In genomic region chr3:105538819-105539607, GRCm38 (mm10) we compare ENCODE assay signal across 7 mouse cellular contexts.
DNase-seq lines count a peak whose midpoint lies in the region; ATAC-seq and TF ChIP-seq lines count a peak whose summit lies in the region.

No protein-coding gene starts in this region.

- WGBS in liver, embryonic 11.5 days = 11% methylated on average over 13 of the region's 13 CpGs
- WGBS in liver, postnatal 0 days (ENCODE audit: insufficient replicate concordance) = 6% methylated on average over 13 of the region's 13 CpGs
- 18% methylated on average over 13 of the region's 13 CpGs for WGBS in forebrain, embryonic 14.5 days
- WGBS in neural tube, embryonic 13.5 days = 8% methylated on average over 13 of the region's 13 CpGs

- no peaks in the 10 kb centered on the region for H3K27me3 ChIP-seq in liver, embryonic 11.5 days (replicated peaks; ENCODE audit: control insufficient read depth, insufficient read depth, low read length)
- H3K27me3 ChIP-seq in liver, postnatal 0 days (ENCODE audit: insufficient read depth, low read length) = no peaks in the 10 kb centered on the region
- H3K27me3 ChIP-seq in forebrain, embryonic 14.5 days (replicated peaks; ENCODE audit: control insufficient read depth, insufficient read depth, low read length) = no peaks in the 10 kb centered on the region
- H3K27me3 ChIP-seq in neural tube, embryonic 13.5 days = no peaks in the 10 kb centered on the region; the same call in 1 of the 2 replicates

- no peak overlapping the region for H3K4me3 ChIP-seq in liver, embryonic 11.5 days (ENCODE audit: low read depth, low read length)
- H3K4me3 ChIP-seq in liver, postnatal 0 days (ENCODE audit: low read depth, low read length) = no peak overlapping the region
- no peak overlapping the region for H3K4me3 ChIP-seq in forebrain, embryonic 14.5 days (ENCODE audit: low read depth, low read length)
- H3K4me3 ChIP-seq in neural tube, embryonic 13.5 days = no peak overlapping the region

- no peak overlapping the region for H3K27ac ChIP-seq in liver, embryonic 11.5 days (ENCODE audit: low read depth, low read length)
- no peak overlapping the region for H3K27ac ChIP-seq in liver, postnatal 0 days (ENCODE audit: low read depth)
- 0 out of 2 replicates have a peak overlapping the region, but pooled peaks have one; percentile 17 for H3K27ac ChIP-seq in forebrain, embryonic 14.5 days (ENCODE audit: low read depth, low read length)
- H3K27ac ChIP-seq in neural tube, embryonic 13.5 days (replicated peaks) = peak overlapping the region; percentile 20; the same call in 1 of the 2 replicates

- no peak for DNase-seq in liver, embryonic 11.5 days (ENCODE audit: low spot score)
- no peak for DNase-seq in liver, postnatal 0 days
- DNase-seq in forebrain, embryonic 14.5 days (ENCODE audit: low spot score) = peak; percentile 63
- peak; percentile 27 to 54 for DNase-seq in heart, postnatal 14 days
- no peak for DNase-seq in c-Kit-positive CD71-positive TER-119-positive erythroid progenitor cells, embryonic 14.5 days (ENCODE audit: low spot score)
- no peak for DNase-seq in layer of hippocampus, adult 11-12 months (ENCODE audit: low spot score)

- H3K36me3 ChIP-seq in liver, embryonic 11.5 days (ENCODE audit: control insufficient read depth, insufficient read depth, low read length) = no peaks in the 10 kb centered on the region
- no peaks in the 10 kb centered on the region for H3K36me3 ChIP-seq in liver, postnatal 0 days (replicated peaks; ENCODE audit: insufficient read depth, low read length)
- no peaks in the 10 kb centered on the region for H3K36me3 ChIP-seq in forebrain, embryonic 14.5 days (ENCODE audit: control insufficient read depth, insufficient read depth, low read length)
- no peaks in the 10 kb centered on the region for H3K36me3 ChIP-seq in neural tube, embryonic 13.5 days

- TF ChIP-seq EP300 in liver, postnatal 0 days (IDR thresholded peaks at IDR 0.05; ENCODE audit: low read depth) = no peak

- intact Hi-C loops in heart, postnatal 14 days (cut with DNase I) = loop anchor here (5.0 kb wide), 1 partner anchor 87 kb away; the partner anchor contains the start of gene Kcnd3

- ATAC-seq in liver, embryonic 11.5 days (replicated peaks; ENCODE audit: low FRiP score) = no peak; the same call in 1 of the 2 replicates
- no peak for ATAC-seq in liver, postnatal 0 days
- peak; percentile 81 for ATAC-seq in forebrain, embryonic 14.5 days
- peak; percentile 89 for ATAC-seq in neural tube, embryonic 13.5 days (ENCODE audit: low read depth)

- peak overlapping the region; percentile 16; the same call in 1 of the 2 replicates for H3K4me2 ChIP-seq in liver, embryonic 11.5 days
- no peak overlapping the region for H3K4me2 ChIP-seq in liver, postnatal 0 days (ENCODE audit: low read depth, low read length)
- peak overlapping the region; percentile 0; the same call in 1 of the 2 replicates for H3K4me2 ChIP-seq in forebrain, embryonic 14.5 days (ENCODE audit: low read length)
- peak overlapping the region; percentile 17 for H3K4me2 ChIP-seq in neural tube, embryonic 13.5 days

- peaks cover 3% of the 10 kb centered on the region; the same call in 1 of the 2 replicates for H3K4me1 ChIP-seq in liver, embryonic 11.5 days (replicated peaks; ENCODE audit: control insufficient read depth, insufficient read depth, low read length)
- H3K4me1 ChIP-seq in liver, postnatal 0 days (ENCODE audit: insufficient read depth) = no peaks in the 10 kb centered on the region
- H3K4me1 ChIP-seq in forebrain, embryonic 14.5 days (ENCODE audit: control insufficient read depth, insufficient read depth, low read length) = peaks cover 12% of the 10 kb centered on the region
- peaks cover 18% of the 10 kb centered on the region for H3K4me1 ChIP-seq in neural tube, embryonic 13.5 days (replicated peaks)

- no peak overlapping the region for H3K9ac ChIP-seq in liver, embryonic 11.5 days (ENCODE audit: low read depth, low read length)
- no peak overlapping the region for H3K9ac ChIP-seq in liver, postnatal 0 days (replicated peaks)
- H3K9ac ChIP-seq in forebrain, embryonic 14.5 days (ENCODE audit: low read length) = no peak overlapping the region
- H3K9ac ChIP-seq in neural tube, embryonic 13.5 days = no peak overlapping the region

- no peak for TF ChIP-seq CTCF in liver, postnatal 0 days (IDR thresholded peaks at IDR 0.05; ENCODE audit: low read depth)

- H3K9me3 ChIP-seq in liver, embryonic 11.5 days (ENCODE audit: control insufficient read depth, low read length) = no peaks in the 10 kb centered on the region
- no peaks in the 10 kb centered on the region for H3K9me3 ChIP-seq in liver, postnatal 0 days (ENCODE audit: low read length)
- H3K9me3 ChIP-seq in forebrain, embryonic 14.5 days (replicated peaks; ENCODE audit: control insufficient read depth, low read length) = no peaks in the 10 kb centered on the region
- no peaks in the 10 kb centered on the region for H3K9me3 ChIP-seq in neural tube, embryonic 13.5 days

Comparison
In these comparisons a context has a peak if more than half of its experiments do, and no peak if none do; other contexts are left out.
1. ATAC-seq: peak in forebrain, embryonic 14.5 days (single experiment) and neural tube, embryonic 13.5 days (single experiment); none in liver, embryonic 11.5 days (single experiment) and liver, postnatal 0 days (single experiment).
2. DNase-seq: peak in forebrain, embryonic 14.5 days (single experiment) and heart, postnatal 14 days (2 of 2); none in liver, embryonic 11.5 days (single experiment), liver, postnatal 0 days (single experiment), c-Kit-positive CD71-positive TER-119-positive erythroid progenitor cells, embryonic 14.5 days (single experiment) and layer of hippocampus, adult 11-12 months (single experiment).
3. H3K27ac ChIP-seq: peak in forebrain, embryonic 14.5 days (single experiment) and neural tube, embryonic 13.5 days (single experiment); none in liver, embryonic 11.5 days (single experiment) and liver, postnatal 0 days (single experiment).